Mouse (Mus musculus): Measurements from ENCODE around the gene Nfkbid. TPM values are rescaled to one million over a fixed set of nuclear protein-coding genes. Genes with fewer than 3 reads are reported as not detected.

Gene Nfkbid
- polyA plus RNA-seq, 1 experiment from 2014 or later, result 1.8 TPM

DNA sequence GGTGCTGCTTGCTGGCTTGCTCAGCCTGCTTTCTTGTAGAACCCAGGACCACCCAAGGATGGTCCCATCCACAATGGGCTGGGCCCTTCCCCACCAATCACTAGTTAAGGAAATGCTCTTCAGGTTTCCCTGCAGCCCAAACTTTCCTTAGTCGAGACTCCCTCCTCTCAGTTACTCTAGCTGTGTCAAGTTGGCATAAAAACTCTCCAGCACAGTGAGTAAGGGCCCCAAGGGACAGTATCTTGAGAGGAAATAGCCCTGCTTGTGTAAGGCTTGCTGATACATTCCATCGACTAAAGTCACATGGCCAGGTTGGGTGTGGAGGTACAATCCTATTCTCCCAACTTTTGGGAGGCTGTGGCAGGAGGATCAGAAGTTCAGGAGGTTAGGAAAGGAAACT, 8.7 kb downstream of the Nfkbid start:
- no peak overlapping the region for H3K27ac ChIP-seq
- 44% methylated on average over 2 of the region's 2 CpGs for WGBS
- H3K4me1 ChIP-seq, result no peaks in the 10 kb centered on the region
- no peak overlapping the region for H3K9ac ChIP-seq
- H3K27me3 ChIP-seq, result peaks cover 1% of the 10 kb centered on the region; the same call in 1 of the 2 replicates
- ATAC-seq (ENCODE audit: insufficient number of reproducible peaks, insufficient read depth, low FRiP score, low TSS enrichment, low read depth), result no peak
- no peak overlapping the region for H3K4me3 ChIP-seq
- no peaks in the 10 kb centered on the region for H3K9me3 ChIP-seq
- H3K36me3 ChIP-seq, result peaks cover 31% of the 10 kb centered on the region
- H3K4me2 ChIP-seq, result no peak overlapping the region

DNA sequence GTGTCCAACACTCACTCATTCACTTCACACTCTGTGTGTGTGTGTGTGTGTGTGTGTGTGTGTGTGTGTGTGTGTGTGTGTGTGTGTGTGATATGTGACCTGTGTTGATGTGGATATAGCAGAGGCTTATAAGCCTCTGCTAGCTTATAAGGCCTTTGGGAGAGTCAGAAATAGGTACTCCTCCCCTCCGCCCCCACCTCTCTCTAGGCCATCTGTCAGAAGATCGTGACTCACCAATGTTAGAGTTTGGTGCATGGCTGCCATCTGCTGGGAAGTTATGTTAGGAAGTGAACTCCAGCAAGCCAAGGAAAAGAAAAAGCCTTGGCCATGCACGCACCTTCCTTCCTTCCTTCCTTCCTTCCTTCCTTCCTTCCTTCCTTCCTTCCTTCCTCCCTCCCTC, 10.3 kb downstream of the Nfkbid start:
- no peak overlapping the region for H3K4me3 ChIP-seq
- H3K36me3 ChIP-seq, result peaks cover 32% of the 10 kb centered on the region
- H3K27ac ChIP-seq, result no peak overlapping the region
- H3K4me2 ChIP-seq, result no peak overlapping the region
- H3K27me3 ChIP-seq, result peaks cover 12% of the 10 kb centered on the region
- 13% methylated on average over 3 of the region's 3 CpGs for WGBS
- no peak for ATAC-seq (ENCODE audit: insufficient number of reproducible peaks, insufficient read depth, low FRiP score, low TSS enrichment, low read depth)
- H3K9ac ChIP-seq, result no peak overlapping the region
- no peaks in the 10 kb centered on the region for H3K4me1 ChIP-seq
- no peaks in the 10 kb centered on the region for H3K9me3 ChIP-seq

DNA sequence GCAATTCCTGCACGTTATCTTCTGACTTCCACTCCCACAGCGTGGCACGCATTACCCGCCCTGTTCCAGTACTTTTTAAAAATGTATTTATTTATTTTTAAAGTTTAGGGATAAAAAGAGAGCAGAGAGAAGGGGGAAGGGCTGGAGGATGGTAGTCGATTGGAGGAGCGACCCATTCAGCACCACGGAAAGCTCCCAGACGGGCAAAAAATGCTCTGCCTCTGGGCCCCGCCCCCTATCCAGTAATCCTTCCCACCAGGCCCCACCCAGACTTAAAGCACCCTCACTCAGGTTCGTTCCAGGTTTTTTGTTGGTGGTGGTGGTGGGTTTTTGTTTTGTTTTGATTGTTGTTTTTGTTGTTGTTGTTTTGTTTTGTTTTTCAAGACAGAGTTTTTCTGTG, 12.7 kb downstream of the Nfkbid start:
- Histone ChIP-seq H3K4me1 (no peaks in the 10 kb centered on the region), H3K4me3 (no peak overlapping the region), H3K27ac (no peak overlapping the region), H3K27me3 (peaks cover 14% of the 10 kb centered on the region), H3K36me3 (peaks cover 21% of the 10 kb centered on the region), H3K9me3 (no peaks in the 10 kb centered on the region), H3K4me2 (no peak overlapping the region), H3K9ac (no peak overlapping the region)
- WGBS, result 2% methylated on average over 10 of the region's 10 CpGs
- no peak for ATAC-seq (ENCODE audit: insufficient number of reproducible peaks, insufficient read depth, low FRiP score, low TSS enrichment, low read depth)

DNA sequence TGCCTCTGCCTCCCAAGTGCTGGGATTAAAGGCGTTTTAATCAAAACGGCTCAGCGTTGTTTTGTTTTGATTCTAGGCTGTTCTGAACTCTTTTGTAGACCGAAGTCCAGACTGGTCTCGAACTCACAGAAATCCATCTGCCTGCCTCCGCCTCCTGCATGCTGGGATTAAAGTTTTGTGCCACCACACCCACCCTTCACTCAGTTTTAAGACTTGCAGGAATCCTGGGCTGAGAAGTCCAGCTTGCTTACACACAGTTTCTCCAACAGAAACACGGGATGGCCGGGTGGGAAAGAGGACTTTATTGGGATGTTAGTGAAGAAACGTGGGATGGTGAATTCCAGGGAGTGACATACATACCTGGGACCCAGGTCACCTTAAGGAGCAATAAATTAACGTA, 13.2 kb downstream of the Nfkbid start:
- no peak overlapping the region for H3K9ac ChIP-seq
- H3K9me3 ChIP-seq, result no peaks in the 10 kb centered on the region
- peaks cover 25% of the 10 kb centered on the region for H3K36me3 ChIP-seq
- no peak overlapping the region for H3K27ac ChIP-seq
- WGBS, result 70% methylated on average over 10 of the region's 10 CpGs
- no peak overlapping the region for H3K4me3 ChIP-seq
- H3K4me2 ChIP-seq, result no peak overlapping the region
- H3K4me1 ChIP-seq, result no peaks in the 10 kb centered on the region
- ATAC-seq (ENCODE audit: insufficient number of reproducible peaks, insufficient read depth, low FRiP score, low TSS enrichment, low read depth), result no peak
- H3K27me3 ChIP-seq, result peaks cover 14% of the 10 kb centered on the region

DNA sequence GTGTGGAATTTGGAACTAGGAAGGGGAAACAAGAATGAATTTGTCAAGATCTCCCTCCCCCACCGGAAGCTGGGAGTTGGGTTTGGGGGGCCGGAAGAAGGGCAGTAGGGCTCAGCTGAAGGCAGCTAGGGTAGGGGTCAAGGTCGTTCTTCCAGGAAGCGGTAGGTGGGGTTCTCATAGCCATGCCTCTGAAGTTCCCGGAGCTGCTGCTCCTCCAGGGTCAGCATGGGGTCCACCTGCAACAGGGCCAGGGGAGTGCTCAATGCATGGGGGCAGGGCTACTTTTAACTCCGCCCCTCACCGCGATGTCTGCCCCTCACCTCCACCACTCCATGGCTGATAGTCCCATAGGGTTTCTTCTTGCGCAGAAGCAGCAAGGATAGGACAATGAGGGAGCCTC, 13.6 kb downstream of the Nfkbid start:
- H3K27ac ChIP-seq, result no peak overlapping the region
- no peak overlapping the region for H3K9ac ChIP-seq
- H3K9me3 ChIP-seq, result no peaks in the 10 kb centered on the region
- peaks cover 29% of the 10 kb centered on the region for H3K36me3 ChIP-seq
- WGBS, result 59% methylated on average over 9 of the region's 9 CpGs
- H3K4me1 ChIP-seq, result no peaks in the 10 kb centered on the region
- no peak for ATAC-seq (ENCODE audit: insufficient number of reproducible peaks, insufficient read depth, low FRiP score, low TSS enrichment, low read depth)
- no peak overlapping the region for H3K4me2 ChIP-seq
- no peak overlapping the region for H3K4me3 ChIP-seq
- peaks cover 14% of the 10 kb centered on the region for H3K27me3 ChIP-seq

DNA sequence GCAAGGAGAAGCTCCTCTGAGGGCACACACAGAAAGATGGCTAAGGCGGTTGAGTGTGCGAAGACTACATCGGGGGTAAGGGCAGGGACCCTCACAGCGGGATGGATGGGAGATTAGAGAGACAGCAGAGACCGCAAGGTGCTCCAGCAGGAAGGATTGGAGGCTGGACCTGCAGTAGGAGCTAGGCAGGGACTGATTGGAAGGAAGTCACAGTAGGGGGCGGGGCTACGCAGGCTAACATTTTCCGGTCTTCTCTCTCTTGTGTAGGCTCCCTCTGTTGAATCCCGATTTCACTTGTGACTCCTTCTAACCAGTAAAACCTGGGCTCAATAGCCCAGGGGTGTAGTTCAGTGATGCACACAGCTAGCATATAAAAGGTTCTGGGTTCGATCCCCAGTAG, 15.3 kb downstream of the Nfkbid start:
- peaks cover 14% of the 10 kb centered on the region for H3K27me3 ChIP-seq
- no peaks in the 10 kb centered on the region for H3K4me1 ChIP-seq
- no peak overlapping the region for H3K27ac ChIP-seq
- H3K9me3 ChIP-seq, result no peaks in the 10 kb centered on the region
- H3K4me2 ChIP-seq, result no peak overlapping the region
- peaks cover 38% of the 10 kb centered on the region for H3K36me3 ChIP-seq
- ATAC-seq (ENCODE audit: insufficient number of reproducible peaks, insufficient read depth, low FRiP score, low TSS enrichment, low read depth), result no peak
- WGBS, result 21% methylated on average over 10 of the region's 10 CpGs
- no peak overlapping the region for H3K4me3 ChIP-seq
- no peak overlapping the region for H3K9ac ChIP-seq

DNA sequence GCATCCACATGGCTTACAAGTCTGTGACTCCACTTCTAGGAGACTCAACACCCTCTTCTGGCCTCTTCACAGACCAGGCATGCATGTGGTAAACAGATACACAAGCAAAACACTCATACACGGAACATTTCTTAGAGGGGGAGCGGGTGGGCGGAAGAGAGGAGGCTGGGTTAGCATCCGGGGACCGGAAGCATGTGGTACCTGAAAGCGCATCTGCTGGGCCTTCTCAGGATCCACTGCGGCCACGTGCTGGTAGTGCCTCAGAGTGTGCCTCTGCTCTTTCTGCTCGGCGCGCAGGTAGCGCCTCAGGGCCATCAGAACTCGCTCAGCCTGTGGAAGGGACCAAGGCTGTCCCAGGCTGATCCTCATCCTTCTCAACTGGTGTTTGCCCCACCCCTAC, 18.2 kb downstream of the Nfkbid start:
- no peak overlapping the region for H3K4me3 ChIP-seq
- H3K4me2 ChIP-seq, result no peak overlapping the region
- no peak overlapping the region for H3K9ac ChIP-seq
- 73% methylated on average over 13 of the region's 13 CpGs for WGBS
- H3K27me3 ChIP-seq, result peaks cover 17% of the 10 kb centered on the region
- peaks cover 8% of the 10 kb centered on the region for H3K4me1 ChIP-seq
- H3K27ac ChIP-seq, result no peak overlapping the region
- no peaks in the 10 kb centered on the region for H3K9me3 ChIP-seq
- no peak for ATAC-seq (ENCODE audit: insufficient number of reproducible peaks, insufficient read depth, low FRiP score, low TSS enrichment, low read depth)
- peaks cover 50% of the 10 kb centered on the region for H3K36me3 ChIP-seq

DNA sequence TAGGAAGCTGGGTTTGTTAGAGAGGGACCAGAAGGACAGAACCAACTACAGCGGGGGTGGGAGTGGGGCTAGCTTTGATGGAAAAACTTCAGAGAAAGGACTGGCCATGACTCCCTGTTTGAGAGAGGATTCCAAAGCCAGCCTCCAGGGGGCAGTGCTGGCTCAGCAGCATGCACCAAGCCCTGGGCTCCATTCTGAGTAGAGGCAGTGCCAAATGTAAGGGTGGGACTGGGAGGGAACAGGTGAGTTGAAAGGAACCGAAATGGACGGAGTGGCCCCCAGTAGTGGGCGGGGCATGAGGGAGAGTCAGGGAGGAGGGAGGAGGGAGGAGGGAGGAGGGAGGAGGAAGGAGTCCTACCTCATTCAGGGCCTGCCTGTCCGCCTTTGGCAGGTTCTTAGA, 19.2 kb downstream of the Nfkbid start:
- H3K4me2 ChIP-seq, result no peak overlapping the region
- ATAC-seq (ENCODE audit: insufficient number of reproducible peaks, insufficient read depth, low FRiP score, low TSS enrichment, low read depth), result no peak
- peaks cover 12% of the 10 kb centered on the region for H3K27me3 ChIP-seq
- WGBS, result 15% methylated on average over 5 of the region's 5 CpGs
- H3K4me3 ChIP-seq, result no peak overlapping the region
- H3K27ac ChIP-seq, result no peak overlapping the region
- H3K36me3 ChIP-seq, result peaks cover 40% of the 10 kb centered on the region
- no peak overlapping the region for H3K9ac ChIP-seq
- H3K4me1 ChIP-seq, result peaks cover 10% of the 10 kb centered on the region
- H3K9me3 ChIP-seq, result no peaks in the 10 kb centered on the region

DNA sequence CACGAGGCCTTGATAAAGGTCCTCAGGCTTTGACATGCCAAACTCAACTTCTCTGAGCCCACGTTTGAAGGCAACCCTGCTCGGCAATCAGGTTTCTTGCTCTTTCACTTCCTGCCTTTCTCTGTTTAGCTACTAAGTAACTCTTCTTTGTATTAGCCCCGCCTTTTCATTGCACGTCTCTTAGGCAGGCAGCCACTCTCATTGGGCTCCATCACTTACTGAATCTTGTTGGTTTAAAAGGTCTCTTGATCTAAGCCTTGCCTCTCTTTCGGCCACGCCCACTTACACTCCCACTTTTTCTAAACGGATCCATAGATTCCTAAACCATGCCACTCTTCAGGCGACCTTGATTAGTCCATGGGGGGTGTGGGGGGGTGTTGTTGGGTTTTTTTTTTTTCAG, 22.2 kb downstream of the Nfkbid start:
- WGBS, result 22% methylated on average over 9 of the region's 9 CpGs
- H3K27ac ChIP-seq, result no peak overlapping the region
- no peak for ATAC-seq (ENCODE audit: insufficient number of reproducible peaks, insufficient read depth, low FRiP score, low TSS enrichment, low read depth)
- H3K4me3 ChIP-seq, result peak overlapping the region; percentile 71
- peak overlapping the region; percentile 78 for H3K4me2 ChIP-seq
- H3K4me1 ChIP-seq, result peaks cover 14% of the 10 kb centered on the region
- H3K27me3 ChIP-seq, result peaks cover 9% of the 10 kb centered on the region; the same call in 1 of the 2 replicates
- H3K9me3 ChIP-seq, result no peaks in the 10 kb centered on the region
- H3K36me3 ChIP-seq, result peaks cover 31% of the 10 kb centered on the region
- no peak overlapping the region for H3K9ac ChIP-seq

DNA sequence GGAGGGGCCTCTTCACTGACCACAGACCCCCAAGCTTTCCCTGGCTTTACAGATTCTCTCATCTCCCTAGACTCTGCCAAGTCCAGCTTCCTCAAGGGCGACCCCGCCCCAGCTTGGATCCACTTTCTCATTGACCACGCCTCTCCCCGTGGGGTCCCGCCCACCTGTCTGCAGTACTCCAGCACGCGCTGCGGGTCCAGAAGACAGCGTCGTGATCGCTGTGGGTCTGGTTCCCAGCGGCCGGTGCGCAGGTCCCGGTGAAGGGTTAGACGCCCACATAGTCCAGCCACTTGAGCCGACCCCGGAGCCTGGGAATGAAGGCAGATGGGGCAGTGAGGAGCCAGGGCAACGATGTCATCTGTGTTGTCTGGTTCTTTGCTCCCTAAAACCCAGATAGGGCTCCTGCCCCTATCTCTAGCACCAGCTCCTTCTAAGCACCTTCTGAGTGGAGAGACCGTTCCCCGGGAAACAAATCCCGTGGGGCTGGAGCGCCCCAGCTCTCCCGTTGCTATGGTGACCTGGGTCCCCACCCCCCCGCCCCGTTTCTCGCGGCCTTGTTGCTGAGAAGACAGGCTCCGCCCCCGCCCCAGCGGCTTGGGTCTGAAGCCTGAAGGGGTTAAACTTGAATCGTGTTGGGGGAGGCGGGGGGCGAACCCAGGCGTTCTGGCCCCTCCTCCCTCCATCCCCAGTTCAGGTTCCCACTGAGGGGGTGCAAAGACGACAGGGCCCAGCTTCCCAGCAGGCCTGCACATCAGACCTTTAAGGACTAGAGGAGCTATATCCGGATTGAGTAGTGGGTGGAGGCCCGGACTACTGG, 22.8 kb downstream of the Nfkbid start:
- under 1% methylated on average over 37 of the region's 38 CpGs for WGBS
- peak overlapping the region; percentile 78 for H3K4me2 ChIP-seq
- peaks cover 30% of the 10 kb centered on the region for H3K36me3 ChIP-seq
- no peaks in the 10 kb centered on the region for H3K9me3 ChIP-seq
- peak overlapping the region; percentile 71 for H3K27ac ChIP-seq
- peaks cover 9% of the 10 kb centered on the region; the same call in 1 of the 2 replicates for H3K27me3 ChIP-seq
- no peak for ATAC-seq (ENCODE audit: insufficient number of reproducible peaks, insufficient read depth, low FRiP score, low TSS enrichment, low read depth)
- H3K4me1 ChIP-seq, result peaks cover 14% of the 10 kb centered on the region
- peak overlapping the region; percentile 71 for H3K4me3 ChIP-seq
- H3K9ac ChIP-seq, result peak overlapping the region; percentile 84

DNA sequence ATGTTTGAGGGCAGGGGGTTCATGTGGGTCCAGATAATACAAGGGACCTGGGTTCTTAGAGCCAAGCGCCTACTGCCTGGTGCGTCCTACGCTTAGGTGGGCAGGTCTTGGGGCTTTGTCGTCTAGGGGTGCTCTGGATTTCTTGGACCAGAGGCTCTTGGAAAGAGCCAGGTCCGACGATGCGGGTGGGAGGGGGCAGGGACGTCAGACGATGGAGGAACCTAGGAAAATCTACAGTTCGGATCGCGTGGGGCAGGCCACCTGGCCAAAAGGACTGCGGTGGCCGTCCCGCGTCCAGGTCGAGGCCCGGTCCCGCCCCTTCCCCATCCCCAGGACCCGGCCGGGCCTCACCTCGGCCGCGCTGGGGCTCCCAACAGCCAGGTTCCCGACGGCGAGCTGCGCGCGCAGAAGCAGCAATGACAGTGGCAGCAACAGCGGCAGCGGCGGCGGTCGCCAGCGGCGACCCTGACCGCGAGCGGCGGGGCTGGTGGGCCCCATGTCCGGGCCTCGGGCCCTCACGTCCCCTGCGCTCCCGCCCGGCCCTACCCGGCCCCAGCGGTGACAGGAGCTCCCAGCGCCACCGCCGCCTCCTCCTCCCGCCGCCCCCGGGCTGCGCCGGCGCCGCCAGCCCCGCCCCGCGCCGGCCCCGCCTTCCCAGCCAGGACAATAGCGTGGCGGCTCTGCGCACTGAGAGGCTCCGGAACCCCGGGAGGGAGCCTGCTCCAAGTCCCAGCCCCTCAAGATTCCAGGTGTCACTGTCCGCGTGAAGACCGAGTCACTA, 23.6 kb downstream of the Nfkbid start, which contains the start of gene Aplp1:
Gene Aplp1 (minus strand): TSS at position 565 of the 781 bp plus-strand sequence.
- no peak for ATAC-seq (ENCODE audit: insufficient number of reproducible peaks, insufficient read depth, low FRiP score, low TSS enrichment, low read depth)
- H3K9ac ChIP-seq, result peak within 1 kb of the TSS; percentile 84
- no peaks in the 10 kb centered on the region for H3K9me3 ChIP-seq

DNA sequence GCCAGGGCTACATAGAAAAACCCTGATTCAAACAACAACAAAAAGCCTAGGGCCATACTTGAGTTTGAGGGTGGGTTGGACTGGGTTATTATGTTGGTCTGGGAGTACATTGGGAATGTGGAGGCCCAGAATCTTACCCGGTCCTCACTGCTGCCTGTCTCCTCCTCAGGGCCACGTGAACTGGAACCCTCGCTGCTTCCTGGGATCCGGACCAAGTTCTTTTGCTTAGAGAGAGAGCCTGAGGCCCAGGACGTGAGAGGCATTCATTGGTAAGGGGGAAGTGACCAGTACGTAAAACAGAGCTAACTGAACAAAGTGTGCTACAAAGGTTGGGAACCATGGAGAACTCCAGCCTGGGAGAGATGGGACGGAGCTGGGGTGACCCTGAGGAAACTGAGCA, 28.7 kb downstream of the Nfkbid start:
- H3K9ac ChIP-seq, result no peak overlapping the region
- no peaks in the 10 kb centered on the region for H3K9me3 ChIP-seq
- H3K27me3 ChIP-seq, result peaks cover 63% of the 10 kb centered on the region
- WGBS, result 69% methylated on average over 7 of the region's 7 CpGs
- H3K4me3 ChIP-seq, result no peak overlapping the region
- H3K36me3 ChIP-seq, result no peaks in the 10 kb centered on the region
- ATAC-seq (ENCODE audit: insufficient number of reproducible peaks, insufficient read depth, low FRiP score, low TSS enrichment, low read depth), result no peak
- H3K4me2 ChIP-seq, result no peak overlapping the region
- no peak overlapping the region for H3K27ac ChIP-seq
- H3K4me1 ChIP-seq, result peaks cover 10% of the 10 kb centered on the region

More for the DNA sequence above, 23.6 kb downstream of the Nfkbid start, which contains the start of gene Aplp1:
- WGBS, result 1% methylated on average over 50 of the region's 72 CpGs
- Histone ChIP-seq H3K27ac (peak within 1 kb of the TSS; percentile 71), H3K27me3 (peaks cover 17% of the 10 kb centered on the region), H3K4me2 (peak within 1 kb of the TSS; percentile 78), H3K36me3 (peaks cover 22% of the 10 kb centered on the region), H3K4me3 (peak within 1 kb of the TSS; percentile 71), H3K4me1 (peaks cover 14% of the 10 kb centered on the region)

All from embryonic facial prominence, embryonic 13.5 days (tissue).